Mouse (Mus musculus) kidney, adult 11 months (tissue): ENCODE results near the gene Bdh1.

Source experiments
- DNase-seq: peaks from one replicate; pipeline ENCODE4 v3.0.0; 2022

Bdh1 gene

DNA sequence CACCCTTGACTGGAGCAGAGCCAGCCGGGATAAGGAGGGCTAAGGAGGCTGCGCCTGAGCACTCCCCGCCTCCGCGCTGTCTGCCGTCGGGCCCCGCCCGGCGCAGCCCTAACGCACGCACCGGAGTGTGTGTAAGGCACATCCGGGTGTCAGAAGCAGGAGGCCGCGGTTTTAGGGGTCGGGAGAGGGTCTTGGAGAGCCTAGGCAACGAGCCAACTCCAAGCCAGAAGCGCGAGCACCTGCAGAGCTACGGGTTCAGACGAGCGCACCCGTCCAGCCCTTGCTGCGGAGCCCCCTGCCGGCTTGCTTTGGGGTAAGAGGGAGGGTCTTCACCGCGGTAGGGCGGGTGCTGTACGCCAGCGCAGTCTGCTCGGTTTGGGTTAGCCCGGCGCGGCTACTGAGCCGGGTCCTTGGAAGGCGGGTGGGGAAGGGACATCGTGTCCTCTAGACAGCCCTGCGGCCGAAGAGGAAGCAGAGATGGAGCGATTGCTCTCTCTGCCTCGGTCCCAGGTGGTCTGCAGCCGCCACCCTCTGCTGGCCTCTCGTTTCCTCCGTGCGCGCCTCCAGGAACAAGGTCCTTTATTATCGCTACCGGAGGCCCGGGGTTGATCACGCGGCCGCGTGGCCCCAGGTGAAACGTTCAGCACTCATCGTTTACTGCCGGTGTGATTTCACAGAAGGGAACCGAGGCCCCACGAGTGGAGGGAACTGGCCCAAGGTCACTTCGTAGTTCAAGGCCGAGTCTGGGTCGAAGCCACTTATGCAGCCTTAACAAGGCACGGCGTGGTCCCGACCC, 6.8 kb downstream of the Bdh1 start:
- peak; percentile 57 for DNase-seq

DNA sequence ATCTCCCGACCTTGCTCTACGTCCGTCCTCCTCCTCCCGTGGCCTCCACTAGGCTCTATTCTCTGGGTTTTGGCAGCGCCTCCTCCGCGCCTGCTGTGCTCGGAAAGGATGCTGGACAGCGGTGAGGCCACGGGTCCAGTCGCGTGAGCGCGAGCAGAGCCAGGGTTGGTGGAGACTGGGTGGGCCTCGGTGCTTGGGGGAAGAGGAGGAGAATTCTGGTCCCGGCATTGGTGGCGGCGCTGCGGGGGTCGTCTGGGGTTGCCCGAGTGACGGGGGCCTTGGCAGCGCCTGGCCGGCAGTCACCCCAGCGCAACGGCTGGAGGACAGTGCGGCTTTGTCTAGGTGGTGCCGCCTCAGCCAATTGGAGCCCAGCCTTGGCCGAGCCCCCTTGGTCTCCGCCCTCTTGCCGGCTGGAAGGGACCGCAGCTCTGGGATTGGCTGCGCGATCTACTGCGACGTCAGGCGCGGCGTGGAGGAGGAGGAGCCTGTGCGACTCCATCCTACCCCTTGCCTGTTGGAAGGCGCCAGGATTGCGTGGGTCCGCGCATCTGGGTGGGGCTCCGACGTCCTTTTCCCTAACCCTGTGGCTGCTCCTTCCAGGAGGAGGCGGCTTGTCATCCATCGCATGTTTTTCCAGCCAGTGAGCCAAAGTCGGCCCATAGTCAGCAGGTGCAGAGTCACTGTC, 7.5 kb downstream of the Bdh1 start:
- peak; percentile 92 for DNase-seq

- peak; percentile 38 for DNase-seq
These were observed 11.5 kb downstream of the Bdh1 start for GRCm38 (mm10) chr16:31433466-31434110.

DNA sequence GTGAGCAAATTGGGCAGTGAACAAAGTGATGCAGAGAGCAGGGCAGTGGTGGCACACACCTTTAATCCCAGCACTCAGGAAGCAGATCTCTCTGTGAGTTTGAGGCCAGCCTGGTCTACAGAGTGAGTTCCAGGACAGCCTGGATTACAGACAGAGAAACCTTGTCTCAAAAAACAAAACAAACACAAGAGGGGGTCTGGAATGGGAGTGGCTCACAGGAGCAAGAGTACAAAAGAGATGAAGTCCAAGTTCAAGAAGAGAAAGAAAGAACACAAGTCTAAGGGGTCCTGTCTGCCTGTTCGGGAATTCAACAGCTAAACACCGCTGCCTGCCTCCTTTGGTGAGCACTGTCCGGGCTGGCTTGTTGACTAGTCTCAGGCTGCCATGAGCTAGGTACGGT, 13.1 kb downstream of the Bdh1 start:
- no peak for DNase-seq

GRCm38 (mm10) chr16:31436085-31436484, 14.0 kb downstream of the Bdh1 start:
- DNase-seq = no peak

DNA sequence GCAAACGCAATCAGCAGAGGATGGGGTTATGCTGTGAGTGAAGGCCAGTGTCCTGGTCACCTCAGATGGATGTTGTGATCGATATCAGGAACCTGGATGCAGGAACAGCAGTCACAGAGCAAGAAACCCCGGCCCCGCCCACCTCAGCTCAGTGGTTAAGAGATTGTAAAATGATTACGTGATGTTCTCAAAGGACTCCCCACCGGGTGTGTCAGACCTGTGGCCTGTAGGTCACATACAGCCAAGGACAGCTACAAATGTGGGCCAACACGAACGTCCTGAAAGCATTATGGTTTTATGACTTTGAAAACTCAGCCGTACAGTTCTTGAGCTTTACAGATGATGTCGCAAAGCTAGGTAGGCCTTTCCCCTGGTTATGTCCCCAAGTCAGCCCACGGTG, 15.3 kb downstream of the Bdh1 start:
- no peak for DNase-seq

GRCm38 (mm10) chr16:31439529-31439928, 17.4 kb downstream of the Bdh1 start:
- DNase-seq = no peak

- DNase-seq = no peak
These were observed 18.0 kb downstream of the Bdh1 start for GRCm38 (mm10) chr16:31440046-31440445.

GRCm38 (mm10) chr16:31444521-31444920, 22.4 kb downstream of the Bdh1 start:
- no peak for DNase-seq

- DNase-seq = no peak
These were observed 24.2 kb downstream of the Bdh1 start for GRCm38 (mm10) chr16:31446067-31446853.

DNA sequence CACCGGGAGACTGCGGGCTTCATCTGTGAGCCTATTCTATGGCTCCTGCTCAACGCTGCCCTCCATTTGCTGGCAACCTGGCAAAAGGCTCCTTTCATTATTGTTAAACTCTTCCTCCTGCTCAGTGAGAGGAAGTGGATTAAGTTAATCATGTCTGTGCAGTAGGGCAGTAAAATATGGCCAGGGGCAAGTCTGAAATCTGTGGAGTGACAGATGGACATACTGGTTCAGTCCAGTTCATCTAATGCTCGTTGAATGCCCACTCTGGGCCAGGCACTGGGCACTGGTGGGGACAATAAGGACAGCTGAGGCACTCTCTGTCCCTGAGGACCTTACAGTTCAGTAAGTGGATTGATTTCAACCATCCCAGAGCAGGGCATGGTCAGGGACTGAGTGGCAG, 27.9 kb downstream of the Bdh1 start:
- no peak for DNase-seq

- peak; percentile 39 for DNase-seq
These were observed 29.2 kb downstream of the Bdh1 start for GRCm38 (mm10) chr16:31451235-31451634.

- DNase-seq = no peak
These were observed 30.4 kb downstream of the Bdh1 start for GRCm38 (mm10) chr16:31452467-31452866.

GRCm38 (mm10) chr16:31454013-31454412, 31.9 kb downstream of the Bdh1 start:
- peak; percentile 86 for DNase-seq

DNA sequence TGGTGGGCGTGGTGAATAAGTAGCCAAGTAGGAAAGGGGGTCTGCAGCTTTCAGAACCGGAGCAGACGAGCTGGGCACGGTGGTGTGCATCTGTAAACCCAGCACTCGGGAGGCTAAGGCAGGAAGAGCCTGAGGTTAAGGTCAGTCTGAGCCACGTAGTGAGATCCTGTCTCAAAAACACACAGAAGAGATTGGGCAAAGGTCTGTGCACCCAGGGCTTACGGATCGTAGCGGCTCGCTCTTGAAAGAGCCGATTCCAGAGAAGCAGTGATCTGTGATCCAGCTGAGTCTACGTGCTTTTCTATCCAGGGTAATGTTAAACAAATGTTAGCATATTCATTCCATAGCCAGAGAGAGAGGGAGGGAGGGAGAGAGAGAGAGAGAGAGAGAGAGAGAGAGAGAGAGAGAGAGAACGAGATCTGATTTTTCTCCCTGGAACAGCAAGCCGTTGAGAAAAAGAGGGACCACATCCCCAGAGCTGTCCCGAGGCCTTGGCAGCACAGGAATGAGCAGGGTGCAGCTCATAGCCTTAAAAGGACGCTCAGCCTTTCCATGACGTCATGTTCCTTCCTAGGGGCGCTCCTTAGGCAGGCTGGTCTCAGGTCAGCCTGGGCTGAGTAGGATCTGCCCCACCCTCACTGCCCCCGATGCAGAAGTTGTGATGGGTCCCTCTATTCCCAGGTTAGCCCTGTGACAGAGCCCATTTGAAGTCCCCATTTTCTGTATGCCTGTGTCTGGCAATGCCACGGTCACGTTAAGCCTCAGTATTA, 33.4 kb downstream of the Bdh1 start:
- peak; percentile 58 for DNase-seq

- DNase-seq = peak; percentile 50
These were observed 36.3 kb downstream of the Bdh1 start for GRCm38 (mm10) chr16:31458229-31458918.

DNA sequence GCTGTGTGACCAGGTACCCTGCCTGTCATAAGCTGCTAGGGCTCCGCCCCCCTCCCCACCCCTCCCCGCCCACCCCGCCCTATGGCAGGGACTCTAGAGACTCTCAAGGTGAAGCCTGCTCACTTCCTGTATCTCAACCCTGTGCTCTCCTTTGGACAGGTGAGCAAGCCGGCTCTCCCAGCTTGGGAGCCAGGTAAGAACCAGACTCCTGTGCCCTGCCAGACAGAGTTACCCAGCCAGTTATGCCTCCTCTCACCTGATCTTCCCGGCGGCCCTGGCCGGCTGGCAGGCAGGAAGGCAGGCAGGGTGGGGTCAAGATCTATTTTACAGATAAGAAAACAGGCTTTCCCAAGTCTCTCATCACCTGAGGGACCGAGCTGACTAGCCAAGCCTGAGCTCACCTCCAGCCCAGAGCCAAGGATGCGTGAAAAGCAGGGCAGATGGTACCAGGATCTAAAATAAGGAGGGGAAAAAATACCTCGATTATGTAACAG, 37.9 kb downstream of the Bdh1 start:
- DNase-seq = peak; percentile 85

- DNase-seq = no peak
These were observed 38.4 kb downstream of the Bdh1 start for GRCm38 (mm10) chr16:31460506-31460905.

GRCm38 (mm10) chr16:31461046-31461445, 39.0 kb downstream of the Bdh1 start:
- DNase-seq = no peak

GRCm38 (mm10) chr16:31462113-31462687, 40.1 kb downstream of the Bdh1 start:
- DNase-seq = no peak

- DNase-seq = no peak
These were observed 42.9 kb downstream of the Bdh1 start for GRCm38 (mm10) chr16:31464953-31465352.
